Mouse (Mus musculus) gastrocnemius, postnatal 25 days (tissue): Measurements from ENCODE around the gene Ndufb4. TPM values are rescaled to one million over a fixed set of nuclear protein-coding genes. Genes with fewer than 3 reads are reported as not detected.

Experiments used
- DNase-seq: peaks from one replicate; pipeline ENCODE4 v3.0.0; 2022
- total RNA-seq, 2 experiments: library from RNA; stranded (reverse); gene quantifications; 1 replicate in 1 of 2; 2 replicates in 1 of 2; pipeline ENCODE4 v1.2.3; 2021

Gene Ndufb4
- total RNA-seq, 2 experiments from 2014 or later: 165 to 174 TPM

DNA sequence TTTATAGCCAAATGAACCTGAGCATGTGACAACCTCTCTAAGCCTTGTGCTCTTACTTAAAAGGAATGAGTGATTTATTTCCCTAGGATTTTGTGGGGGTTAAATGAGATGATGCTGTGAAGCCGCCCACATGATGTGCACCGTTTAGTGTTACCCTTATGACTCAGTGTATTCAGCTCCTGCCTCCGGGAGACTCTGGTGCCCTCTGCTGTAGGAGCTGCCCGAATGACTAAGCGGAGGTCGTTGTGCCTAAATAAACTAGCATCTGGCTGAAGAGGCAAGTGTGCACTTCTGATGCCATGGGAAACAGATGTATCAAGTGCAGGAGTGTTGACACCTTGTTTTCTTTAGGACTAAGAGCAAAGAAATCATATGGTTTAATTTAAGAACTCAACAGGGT is 18.1 kb downstream of the Ndufb4 start:
- peak; percentile 23 for DNase-seq

- DNase-seq: no peak
Measured at GRCm38 (mm10) chr16:37635095-37635494, 19.2 kb downstream of the Ndufb4 start.

GRCm38 (mm10) chr16:37634578-37634977 is 19.7 kb downstream of the Ndufb4 start:
- DNase-seq: no peak

DNA sequence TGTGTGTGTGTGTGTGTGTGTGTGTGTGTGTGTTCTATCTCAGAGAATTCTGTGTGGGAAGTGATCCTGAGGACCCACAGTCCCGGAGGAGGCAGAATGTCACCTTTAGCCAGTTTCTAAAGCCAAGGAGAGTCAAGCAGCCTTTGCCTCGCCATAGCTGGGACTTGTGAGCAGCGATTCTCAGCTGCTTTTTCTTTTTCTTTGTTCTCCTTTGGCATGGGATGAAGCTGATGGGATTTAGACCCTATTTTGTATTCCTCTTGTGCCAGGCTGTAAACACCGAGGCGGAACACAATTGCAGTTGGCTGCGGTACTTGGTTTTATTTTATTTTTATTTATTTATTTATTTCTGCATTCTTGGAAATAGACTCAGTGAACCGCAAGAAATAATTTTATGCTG is 25.2 kb downstream of the Ndufb4 start:
- no peak for DNase-seq

GRCm38 (mm10) chr16:37628336-37628735 is 25.9 kb downstream of the Ndufb4 start:
- DNase-seq: no peak

- DNase-seq: no peak
Measured at GRCm38 (mm10) chr16:37626388-37626949, 27.8 kb downstream of the Ndufb4 start.

GRCm38 (mm10) chr16:37622919-37623318 is 31.3 kb downstream of the Ndufb4 start:
- no peak for DNase-seq

GRCm38 (mm10) chr16:37622403-37622802 is 31.9 kb downstream of the Ndufb4 start:
- no peak for DNase-seq

- DNase-seq: peak; percentile 7
Measured at GRCm38 (mm10) chr16:37617695-37618094, 36.6 kb downstream of the Ndufb4 start.

DNA sequence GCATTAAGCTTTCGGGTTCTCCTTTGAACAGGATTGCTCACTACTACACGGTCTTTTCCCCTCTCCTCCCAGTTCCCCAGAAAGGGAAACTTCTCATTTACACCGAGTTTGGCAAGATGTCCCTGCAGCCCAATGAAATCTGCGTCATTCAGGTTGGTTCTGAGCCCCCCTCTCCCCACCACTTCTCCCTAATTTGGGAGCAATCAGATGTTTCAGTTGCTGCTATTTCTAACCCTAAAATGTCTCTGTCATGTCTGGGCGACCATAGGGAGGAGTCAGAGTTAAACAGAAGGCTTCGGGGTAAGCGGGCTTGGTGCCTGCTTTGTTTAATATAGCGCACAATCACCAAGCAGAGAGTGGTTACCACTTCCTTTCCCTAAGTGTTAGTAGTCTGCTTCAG is 38.1 kb downstream of the Ndufb4 start:
- no peak for DNase-seq

DNA sequence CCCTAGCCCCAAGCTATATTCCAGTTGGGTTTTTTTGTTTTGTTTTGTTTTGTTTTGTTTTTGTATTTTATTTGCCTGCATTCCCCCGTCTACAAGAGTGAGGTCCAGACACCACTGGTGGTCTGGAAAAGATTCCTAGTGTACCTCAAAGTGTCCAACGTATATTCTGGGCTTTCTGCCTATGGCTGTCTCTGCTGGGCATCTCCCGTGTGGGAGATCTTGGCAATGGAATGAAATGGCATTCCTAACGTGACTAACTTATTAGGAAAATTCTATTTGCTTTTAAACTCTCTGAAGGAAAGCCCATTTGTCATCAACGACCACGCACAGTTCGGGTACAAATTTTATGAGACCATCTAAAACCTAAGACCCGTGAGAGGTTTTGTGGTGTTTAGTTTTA is 38.8 kb downstream of the Ndufb4 start:
- no peak for DNase-seq

DNA sequence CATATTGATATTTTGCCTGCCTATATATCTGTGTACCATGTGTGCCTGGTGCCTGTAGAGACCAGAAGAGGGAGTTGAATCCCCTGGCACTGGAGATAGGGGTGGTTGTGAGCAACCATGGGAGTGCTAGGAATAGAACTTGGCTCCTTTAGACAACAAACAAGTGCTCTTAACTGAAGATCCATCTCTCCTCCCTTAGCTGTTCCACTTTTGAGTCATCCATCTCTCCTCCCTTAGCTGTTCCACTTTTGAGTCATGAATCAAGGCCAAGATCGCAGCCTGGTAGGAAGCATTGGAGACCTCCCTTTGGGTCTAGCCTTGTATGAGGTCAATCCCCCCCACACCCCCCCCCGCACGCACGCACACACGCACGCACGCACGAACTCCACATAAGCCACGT is 39.7 kb downstream of the Ndufb4 start:
- no peak for DNase-seq

- no peak for DNase-seq
Measured at GRCm38 (mm10) chr16:37612013-37612412, 42.2 kb downstream of the Ndufb4 start.

DNA sequence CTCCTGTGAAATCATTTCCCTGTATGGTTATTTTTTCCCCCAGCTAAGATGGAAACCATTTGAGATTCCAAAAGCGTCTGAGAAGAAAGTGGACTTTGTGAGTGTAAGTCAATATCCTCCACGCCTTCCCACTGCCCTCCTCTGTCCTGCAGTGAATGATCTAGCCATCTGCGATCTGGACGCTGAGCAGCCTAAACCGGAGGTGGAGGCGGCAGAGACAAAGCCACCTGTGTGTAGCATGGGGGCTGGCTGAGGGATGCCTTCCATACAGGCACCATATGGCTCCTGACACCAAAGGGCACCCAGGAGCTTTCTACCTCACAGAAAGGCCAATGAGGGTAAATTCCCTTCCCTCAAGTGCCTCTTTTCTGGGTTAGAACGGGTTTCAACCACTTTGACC is 43.2 kb downstream of the Ndufb4 start:
- no peak for DNase-seq

DNA sequence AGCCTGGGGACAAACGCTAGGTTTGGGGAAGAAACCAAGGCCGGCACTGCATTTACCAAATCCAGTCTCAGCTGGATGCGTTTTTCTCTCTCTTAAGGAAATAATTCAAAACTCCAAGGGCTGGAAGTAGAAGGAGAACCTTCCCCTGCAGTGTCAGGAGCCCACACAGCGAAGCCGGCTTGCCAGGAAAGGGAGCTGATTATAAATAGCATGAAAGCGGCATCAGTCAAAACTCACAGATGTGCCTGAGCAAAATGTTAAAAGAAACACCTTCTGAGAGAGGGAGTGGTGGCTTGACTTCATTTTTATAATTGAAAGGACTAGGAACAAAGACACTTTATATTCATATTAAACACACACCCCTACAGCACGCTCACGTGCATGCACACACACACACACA is 43.9 kb downstream of the Ndufb4 start:
- DNase-seq: no peak

DNA sequence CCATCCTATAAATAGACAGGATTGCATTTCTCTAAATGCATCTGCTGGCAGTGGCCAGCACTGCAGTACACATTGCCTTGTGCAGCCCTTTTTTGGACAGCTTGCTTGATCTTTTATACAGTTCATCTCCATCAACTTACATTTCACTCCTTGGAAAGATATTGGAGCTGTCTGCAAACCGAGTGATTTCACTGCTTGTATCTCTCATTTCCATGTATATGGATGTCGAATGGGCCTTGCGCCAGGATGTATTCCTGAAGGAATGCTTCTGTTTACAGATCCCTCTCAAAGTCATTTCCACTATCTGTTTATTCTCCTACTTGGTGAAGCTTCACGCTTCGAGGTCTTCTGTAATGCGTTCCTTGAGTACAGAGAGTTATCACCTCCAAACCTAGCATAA is 50.0 kb downstream of the Ndufb4 start:
- DNase-seq: no peak

GRCm38 (mm10) chr16:37603431-37603830 is 50.8 kb downstream of the Ndufb4 start:
- DNase-seq: no peak

GRCm38 (mm10) chr16:37599326-37599725 is 54.9 kb downstream of the Ndufb4 start:
- DNase-seq: no peak

DNA sequence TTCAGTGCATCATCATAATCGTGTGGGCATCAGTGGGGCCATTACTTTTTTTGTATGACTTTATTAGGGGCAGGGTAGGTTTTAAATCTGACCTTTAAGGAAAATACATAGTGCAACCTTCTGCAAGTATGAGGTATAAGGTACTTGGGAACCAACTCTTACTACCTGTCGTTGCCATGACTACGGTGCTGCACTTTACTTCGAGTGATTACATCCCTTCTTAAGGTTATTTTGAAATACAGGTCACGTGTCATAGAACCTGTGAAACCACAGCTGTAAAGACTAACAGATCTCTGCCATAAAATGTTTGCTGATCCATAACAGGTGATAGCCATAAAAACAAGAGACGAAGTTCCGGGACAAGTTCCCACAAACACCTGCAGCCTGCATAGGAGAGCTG is 55.8 kb downstream of the Ndufb4 start:
- no peak for DNase-seq

DNA sequence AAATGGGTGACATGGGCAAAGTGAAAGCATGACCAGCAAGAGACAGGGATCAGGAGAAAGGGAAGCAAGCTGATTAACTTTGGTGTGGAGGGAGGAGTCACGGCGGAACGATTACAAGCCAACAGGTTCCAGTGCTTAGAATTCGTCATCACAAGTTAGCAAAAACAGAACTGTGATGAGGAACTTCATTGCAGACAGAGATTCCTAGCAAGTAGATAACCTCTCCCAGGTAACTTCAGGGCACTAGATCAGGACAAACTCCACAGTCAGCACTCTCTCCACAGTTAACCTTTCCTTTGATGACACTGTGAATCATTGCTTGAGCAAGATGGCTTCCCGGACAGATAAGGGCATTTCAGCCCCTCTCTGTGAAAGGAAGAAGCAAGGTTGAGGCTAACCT is 56.8 kb downstream of the Ndufb4 start:
- DNase-seq: no peak

Other genes with a start within 250 kb of the Ndufb4 start
- 1 to 10 TPM; 6.3 to 7.4 TPM for gene Gtf2e1, start 114.7 kb downstream of the Ndufb4 start, total RNA-seq
- gene Rabl3, start 114.6 kb downstream of the Ndufb4 start, total RNA-seq: 1 to 10 TPM; 5.0 to 5.6 TPM
- not detected for gene Hgd, start 74.3 kb downstream of the Ndufb4 start, total RNA-seq
- 100 to 1,000 TPM in 1 of 2 experiments, 10 to 100 TPM in 1; 90.0 to 135 TPM for gene Fstl1, start 122.4 kb upstream of the Ndufb4 start, total RNA-seq
- not detected for gene Gm36028, start 206.7 kb upstream of the Ndufb4 start, total RNA-seq
- 10 to 100 TPM; 36.5 to 38.3 TPM for gene Lrrc58, start 213.9 kb upstream of the Ndufb4 start, total RNA-seq